Mouse (Mus musculus): ENCODE results near the gene Gm49369. TPM values are rescaled to one million over a fixed set of nuclear protein-coding genes. Genes with fewer than 3 reads are reported as not detected.
A peak's percentile ranks its signal among the peaks of the same experiment; 100 is the strongest.

Gene Gm49369
- polyA plus RNA-seq (2015; fragmentation: Nextera tagmentation; extraction: Ambion mirVana): 0.80 and 0.81 TPM in 2 replicates

DNA sequence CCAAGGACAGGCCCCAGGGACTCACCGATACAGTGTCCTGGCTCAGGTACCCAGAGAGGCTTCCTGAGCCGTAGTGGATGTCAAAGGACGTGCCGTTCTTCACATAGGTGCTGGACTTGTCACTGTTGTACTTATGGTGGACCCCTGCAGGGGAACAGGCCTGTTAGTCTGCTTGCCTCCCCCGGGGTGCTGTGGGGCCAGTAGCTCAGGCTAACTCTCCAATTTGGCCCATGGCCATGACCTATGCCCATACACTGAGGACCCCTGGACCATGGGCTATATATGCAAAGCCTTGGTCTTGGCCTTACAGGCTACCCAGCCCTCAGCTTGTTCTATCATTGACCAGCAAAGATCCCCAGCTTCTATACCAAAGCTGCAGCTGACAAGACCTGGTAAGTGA lies at the start of gene Gm49369:
Gm49369 (minus strand) TSS at position 101 of the 400 bp plus-strand sequence.
- H3K4me2 ChIP-seq (replicated peaks; ENCODE audit: low read depth): no peak within 1 kb of the TSS
- H3K27ac ChIP-seq (replicated peaks): no peak within 1 kb of the TSS; the same call in 1 of the 2 replicates
- H3K9me3 ChIP-seq (ENCODE audit: control insufficient read depth, low read length): no peaks in the 10 kb centered on the region
- no peak for DNase-seq (ENCODE audit: low spot score)
- H3K27me3 ChIP-seq (ENCODE audit: control insufficient read depth, insufficient read depth, low read length): no peaks in the 10 kb centered on the region
- H3K9ac ChIP-seq (ENCODE audit: low read length): no peak within 1 kb of the TSS
- no peak within 1 kb of the TSS for H3K4me3 ChIP-seq (ENCODE audit: low read depth, low read length)
- H3K36me3 ChIP-seq (ENCODE audit: control insufficient read depth, insufficient read depth, low read length): peaks cover 51% of the 10 kb centered on the region
- peaks cover 7% of the 10 kb centered on the region for H3K4me1 ChIP-seq (replicated peaks; ENCODE audit: control insufficient read depth, insufficient read depth)
- WGBS: 97% methylated on average over 5 of the region's 5 CpGs
- TF ChIP-seq EP300 (optimal IDR thresholded peaks at IDR 0.05) (no peak), CTCF (IDR thresholded peaks at IDR 0.05; ENCODE audit: low read depth) (no peak)
- no peak for ATAC-seq (ENCODE audit: low FRiP score, low TSS enrichment)

DNA sequence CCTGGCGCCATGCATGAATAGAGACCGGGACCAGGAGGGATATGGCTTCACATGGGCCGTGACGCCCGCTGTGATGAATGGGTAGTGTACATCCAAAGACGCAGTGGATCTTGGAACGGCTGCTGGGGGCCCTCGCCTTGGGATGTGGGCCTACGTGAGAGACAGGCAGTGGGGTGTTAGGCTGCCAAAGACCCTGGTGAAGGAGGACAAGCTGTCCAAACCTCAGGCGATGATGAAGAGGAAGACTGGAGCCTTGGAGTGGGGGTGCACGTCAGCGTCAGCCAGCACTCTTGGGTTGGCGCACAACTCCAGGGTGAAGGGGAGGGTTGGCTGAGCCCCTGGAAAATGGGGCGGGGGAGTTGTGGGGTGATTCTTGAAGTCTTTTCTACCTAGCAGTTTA lies 48.6 kb upstream of the Gm49369 start:
- Histone ChIP-seq H3K36me3 (ENCODE audit: control insufficient read depth, insufficient read depth, low read length) (no peaks in the 10 kb centered on the region), H3K9me3 (ENCODE audit: control insufficient read depth, low read length) (no peaks in the 10 kb centered on the region), H3K9ac (ENCODE audit: low read length) (no peak overlapping the region), H3K27me3 (ENCODE audit: control insufficient read depth, insufficient read depth, low read length) (no peaks in the 10 kb centered on the region), H3K27ac (replicated peaks) (no peak overlapping the region), H3K4me3 (ENCODE audit: low read depth, low read length) (no peak overlapping the region), H3K4me1 (replicated peaks; ENCODE audit: control insufficient read depth, insufficient read depth) (peaks cover 16% of the 10 kb centered on the region), H3K4me2 (replicated peaks; ENCODE audit: low read depth) (no peak overlapping the region)
- TF ChIP-seq EP300 (optimal IDR thresholded peaks at IDR 0.05) (no peak), CTCF (IDR thresholded peaks at IDR 0.05; ENCODE audit: low read depth) (no peak)
- ATAC-seq (ENCODE audit: low FRiP score, low TSS enrichment) (no peak), DNase-seq (ENCODE audit: low spot score) (no peak)
- WGBS: 79% methylated on average over 14 of the region's 14 CpGs

DNA sequence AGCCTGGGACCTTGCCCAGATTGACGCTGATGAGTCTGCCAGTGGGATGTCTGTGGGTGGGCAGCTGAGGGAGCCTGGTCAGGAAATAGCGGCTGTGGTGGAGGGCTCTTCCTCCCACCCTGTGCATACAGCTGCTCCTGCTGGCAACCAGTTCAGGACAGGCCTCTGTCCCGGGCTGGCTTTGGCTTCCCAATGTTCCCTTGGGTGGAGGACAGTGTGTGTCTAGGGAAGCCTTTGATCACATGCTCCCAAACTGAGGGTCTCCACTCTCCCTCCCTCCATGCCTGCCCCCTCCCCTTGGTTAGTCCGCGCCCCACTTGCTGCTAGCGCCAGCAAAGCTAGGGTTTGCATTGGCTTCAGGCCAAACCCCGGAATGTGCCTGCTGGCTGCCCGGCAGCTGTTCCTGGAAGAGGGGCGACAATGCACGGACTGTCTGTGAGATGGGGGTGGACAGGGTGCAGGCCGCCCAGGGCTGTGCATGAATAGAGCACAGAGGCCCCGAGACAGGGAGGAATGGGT lies 47.8 kb upstream of the Gm49369 start:
- Histone ChIP-seq H3K4me3 (ENCODE audit: low read depth, low read length) (no peak overlapping the region), H3K4me1 (replicated peaks; ENCODE audit: control insufficient read depth, insufficient read depth) (peaks cover 16% of the 10 kb centered on the region), H3K36me3 (ENCODE audit: control insufficient read depth, insufficient read depth, low read length) (no peaks in the 10 kb centered on the region), H3K9me3 (ENCODE audit: control insufficient read depth, low read length) (no peaks in the 10 kb centered on the region), H3K4me2 (replicated peaks; ENCODE audit: low read depth) (0 out of 2 replicates have a peak overlapping the region, but pooled peaks have one; percentile 15), H3K27ac (replicated peaks) (peak overlapping the region; percentile 67), H3K27me3 (ENCODE audit: control insufficient read depth, insufficient read depth, low read length) (no peaks in the 10 kb centered on the region), H3K9ac (ENCODE audit: low read length) (peak overlapping the region; percentile 43)
- no peak for ATAC-seq (ENCODE audit: low FRiP score, low TSS enrichment)
- WGBS: 18% methylated on average over 12 of the region's 12 CpGs
- DNase-seq (ENCODE audit: low spot score): peak; percentile 77
- TF ChIP-seq EP300 (optimal IDR thresholded peaks at IDR 0.05): no peak
- TF ChIP-seq CTCF (IDR thresholded peaks at IDR 0.05; ENCODE audit: low read depth): no peak

DNA sequence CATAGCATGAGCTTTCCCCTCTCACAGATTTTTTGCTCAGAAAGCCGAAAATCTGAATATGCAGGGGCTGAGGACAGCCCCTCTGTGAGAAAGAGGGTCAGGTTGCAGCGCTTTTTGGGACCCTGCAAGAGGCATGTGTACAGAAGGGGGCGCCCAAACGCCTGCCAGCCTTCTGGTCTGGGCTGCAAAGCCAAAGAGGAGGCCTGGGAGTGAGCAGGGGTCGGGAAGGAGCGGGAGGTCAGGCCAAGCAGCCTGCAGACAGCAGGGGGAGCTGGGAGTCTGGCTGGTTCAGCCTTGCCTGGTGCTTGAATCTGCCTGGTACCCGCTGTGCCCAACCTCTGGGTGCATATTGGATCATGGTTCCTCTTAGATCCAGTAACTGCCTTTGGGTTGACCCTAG lies 45.7 kb upstream of the Gm49369 start:
- WGBS: 32% methylated on average over 7 of the region's 7 CpGs
- peak; percentile 66 for DNase-seq (ENCODE audit: low spot score)
- Histone ChIP-seq H3K4me1 (replicated peaks; ENCODE audit: control insufficient read depth, insufficient read depth) (peaks cover 11% of the 10 kb centered on the region), H3K27ac (replicated peaks) (no peak overlapping the region), H3K4me3 (ENCODE audit: low read depth, low read length) (no peak overlapping the region), H3K9ac (ENCODE audit: low read length) (no peak overlapping the region), H3K9me3 (ENCODE audit: control insufficient read depth, low read length) (no peaks in the 10 kb centered on the region), H3K4me2 (replicated peaks; ENCODE audit: low read depth) (no peak overlapping the region), H3K36me3 (ENCODE audit: control insufficient read depth, insufficient read depth, low read length) (no peaks in the 10 kb centered on the region), H3K27me3 (ENCODE audit: control insufficient read depth, insufficient read depth, low read length) (no peaks in the 10 kb centered on the region)
- no peak for TF ChIP-seq EP300 (optimal IDR thresholded peaks at IDR 0.05)
- TF ChIP-seq CTCF (IDR thresholded peaks at IDR 0.05; ENCODE audit: low read depth): peak; percentile 75
- ATAC-seq (ENCODE audit: low FRiP score, low TSS enrichment): no peak

DNA sequence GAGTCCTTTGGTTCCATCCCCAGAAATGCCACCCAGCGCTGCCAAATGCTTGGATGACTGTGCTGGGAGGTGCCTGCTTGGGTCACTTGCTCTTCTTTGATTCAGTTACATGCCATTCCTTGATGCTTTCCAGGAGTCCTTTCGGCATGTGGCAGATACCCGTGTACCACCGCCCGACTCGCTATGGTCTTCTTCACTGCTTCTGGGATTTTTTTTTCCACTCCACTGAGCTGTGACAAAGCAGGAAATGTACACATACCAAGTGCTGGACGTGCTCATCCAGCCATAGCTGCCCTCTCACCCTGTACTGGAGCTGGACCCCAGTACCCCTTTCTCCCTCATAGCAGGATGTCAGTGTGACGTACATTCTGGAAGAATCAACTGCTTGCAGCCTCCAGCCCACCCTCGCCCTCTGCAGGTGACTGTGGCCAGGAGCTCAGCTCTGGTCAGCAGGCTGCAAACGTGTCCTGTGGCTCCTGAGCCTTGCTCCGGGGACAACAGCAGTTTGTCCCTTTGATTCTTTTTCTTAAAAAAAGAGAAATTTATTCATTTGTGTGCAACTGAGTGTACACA lies 43.3 kb upstream of the Gm49369 start:
- Histone ChIP-seq H3K27me3 (ENCODE audit: control insufficient read depth, insufficient read depth, low read length) (no peaks in the 10 kb centered on the region), H3K36me3 (ENCODE audit: control insufficient read depth, insufficient read depth, low read length) (no peaks in the 10 kb centered on the region), H3K4me2 (replicated peaks; ENCODE audit: low read depth) (no peak overlapping the region), H3K9ac (ENCODE audit: low read length) (no peak overlapping the region), H3K4me1 (replicated peaks; ENCODE audit: control insufficient read depth, insufficient read depth) (peaks cover 9% of the 10 kb centered on the region), H3K27ac (replicated peaks) (no peak overlapping the region), H3K9me3 (ENCODE audit: control insufficient read depth, low read length) (no peaks in the 10 kb centered on the region), H3K4me3 (ENCODE audit: low read depth, low read length) (no peak overlapping the region)
- ATAC-seq (ENCODE audit: low FRiP score, low TSS enrichment): no peak
- TF ChIP-seq CTCF (IDR thresholded peaks at IDR 0.05; ENCODE audit: low read depth): peak; percentile 71
- TF ChIP-seq EP300 (optimal IDR thresholded peaks at IDR 0.05): no peak
- 67% methylated on average over 11 of the region's 11 CpGs for WGBS
- DNase-seq (ENCODE audit: low spot score): peak; percentile 45

DNA sequence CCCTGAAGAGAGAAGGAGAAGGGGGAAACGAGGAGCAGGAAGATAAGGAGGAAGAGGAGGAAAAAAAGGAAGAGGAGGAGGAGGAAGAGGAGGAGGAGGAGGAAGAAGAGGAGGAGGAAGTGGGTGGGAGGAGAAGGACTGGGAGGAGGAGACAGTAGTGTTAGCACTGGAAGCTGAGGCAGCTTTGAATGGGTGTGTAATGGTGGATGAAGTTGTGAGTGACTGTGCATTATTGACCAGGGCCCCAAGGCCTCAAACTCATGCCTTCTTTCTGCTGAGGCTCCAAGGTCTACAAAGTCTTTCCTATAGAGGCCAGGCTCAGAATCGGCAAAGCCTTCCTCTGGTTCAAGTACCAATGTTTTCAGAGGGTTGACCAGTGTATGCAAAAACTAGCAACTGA lies 39.4 kb upstream of the Gm49369 start:
- no peak overlapping the region for H3K4me3 ChIP-seq (ENCODE audit: low read depth, low read length)
- no peak for DNase-seq (ENCODE audit: low spot score)
- H3K4me2 ChIP-seq (replicated peaks; ENCODE audit: low read depth): no peak overlapping the region
- no peaks in the 10 kb centered on the region for H3K27me3 ChIP-seq (ENCODE audit: control insufficient read depth, insufficient read depth, low read length)
- no peak overlapping the region for H3K9ac ChIP-seq (ENCODE audit: low read length)
- no peak for TF ChIP-seq EP300 (optimal IDR thresholded peaks at IDR 0.05)
- no peak for TF ChIP-seq CTCF (IDR thresholded peaks at IDR 0.05; ENCODE audit: low read depth)
- ATAC-seq (ENCODE audit: low FRiP score, low TSS enrichment): no peak
- H3K4me1 ChIP-seq (replicated peaks; ENCODE audit: control insufficient read depth, insufficient read depth): no peaks in the 10 kb centered on the region
- no peaks in the 10 kb centered on the region for H3K36me3 ChIP-seq (ENCODE audit: control insufficient read depth, insufficient read depth, low read length)
- no peaks in the 10 kb centered on the region for H3K9me3 ChIP-seq (ENCODE audit: control insufficient read depth, low read length)
- 71% methylated on average over 2 of the region's 2 CpGs for WGBS
- H3K27ac ChIP-seq (replicated peaks): no peak overlapping the region
